Mouse (Mus musculus) ES-E14 (cell line): Measurements from ENCODE around the gene Slc25a18.

Source experiments
- CHD2 ChIP-seq: IDR thresholded peaks from 2 replicates; pipeline ENCODE4 v1.6.1; 2014; ENCODE audit warnings: mild to moderate bottlenecking, low read depth, low read length, inconsistent platforms
- MAFK ChIP-seq: IDR thresholded peaks from 2 replicates; pipeline ENCODE4 v1.6.1; 2014; ENCODE audit warnings: mild to moderate bottlenecking, low read depth, low read length, inconsistent platforms; ENCODE audit not compliant: insufficient read depth
- ZC3H11A ChIP-seq: IDR thresholded peaks from 2 replicates; pipeline ENCODE4 v1.6.1; 2012; ENCODE audit warnings: low read depth, mild to moderate bottlenecking, inconsistent platforms, low read length, borderline replicate concordance
- ZNF384 ChIP-seq: IDR thresholded peaks from 2 replicates; pipeline ENCODE4 v1.6.1; 2012; ENCODE audit warnings: low read depth, low read length, inconsistent platforms

- no peak for TF ChIP-seq ZC3H11A
- TF ChIP-seq ZNF384, result no peak
- TF ChIP-seq MAFK, result no peak
- no peak for TF ChIP-seq CHD2
Measured at GRCm38 (mm10) chr6:120819294-120819693, 45.9 kb downstream of the Slc25a18 start.
